Mouse (Mus musculus): ENCODE results near the gene Slc22a6. TPM values are rescaled to one million over a fixed set of nuclear protein-coding genes. Genes with fewer than 3 reads are reported as not detected.

Gene Slc22a6
- total RNA-seq, 2 experiments from 2014 or later: not detected

DNA sequence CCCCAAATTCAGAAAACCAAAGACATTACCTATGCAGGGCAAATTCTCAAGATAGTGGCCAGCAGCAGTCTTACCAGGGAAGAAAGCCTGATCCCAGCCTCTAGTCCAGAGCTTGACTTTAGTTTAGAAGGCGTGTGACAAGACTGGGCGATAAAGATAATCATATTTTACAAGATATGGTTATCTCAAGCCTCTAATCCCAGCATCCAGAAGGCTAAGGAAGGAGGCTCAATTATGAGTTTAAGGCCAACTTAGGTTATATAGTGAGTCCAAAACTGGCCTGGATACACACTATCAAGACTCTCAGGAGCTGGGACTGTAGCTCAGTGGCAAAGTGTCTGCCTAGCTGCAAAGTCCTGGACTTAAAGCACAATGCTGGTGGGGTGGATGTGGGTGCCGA is 55.0 kb downstream of the Slc22a6 start:
- DNase-seq: no peak
- intact Hi-C loops (cut with DNase I): no loop called here
- TF ChIP-seq CTCF (IDR thresholded peaks at IDR 0.05): no peak
- Histone ChIP-seq H3K27ac (no peak overlapping the region), H3K4me3 (no peak overlapping the region)

DNA sequence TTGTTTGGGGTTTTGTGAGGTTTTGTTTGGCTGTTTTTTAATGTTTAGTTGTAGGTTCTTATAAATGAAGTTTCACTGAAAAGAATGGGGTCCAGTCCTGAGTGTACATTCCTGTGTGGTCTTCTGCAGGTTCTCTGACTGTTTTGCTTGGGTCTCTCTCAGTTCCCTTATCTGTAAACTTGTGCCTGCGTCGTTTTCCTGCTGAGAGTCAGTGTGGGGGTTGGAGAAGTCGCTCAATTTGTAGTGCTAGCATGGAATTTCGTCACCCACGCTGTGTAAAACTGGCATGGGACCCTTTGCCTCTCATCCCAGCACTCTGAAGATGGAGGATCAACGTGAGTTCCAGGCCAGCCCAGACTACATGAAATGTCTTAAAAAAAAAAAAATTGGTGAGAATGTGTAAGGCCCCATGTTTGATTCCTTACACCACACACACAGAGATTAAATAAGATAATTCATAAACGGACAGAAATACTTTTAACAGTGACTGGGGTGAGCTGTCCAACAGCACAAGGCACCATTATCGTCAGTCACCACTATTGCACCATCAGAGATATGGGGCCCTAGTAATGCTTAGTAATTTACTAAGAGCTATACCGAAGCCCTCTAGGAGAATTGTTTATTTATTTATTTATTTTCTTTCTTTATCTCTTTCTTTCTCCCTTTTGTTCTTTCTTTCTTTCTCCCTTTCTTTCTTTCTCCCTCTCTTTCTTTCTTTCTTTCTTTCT is 55.7 kb downstream of the Slc22a6 start:
- intact Hi-C loops (cut with DNase I): no loop called here
- no peak for TF ChIP-seq CTCF (IDR thresholded peaks at IDR 0.05)
- H3K27ac ChIP-seq: no peak overlapping the region
- no peak overlapping the region for H3K4me3 ChIP-seq
- no peak for DNase-seq

Other genes starting within 250 kb of the Slc22a6 start
- not detected for gene Slc22a30, start 212.9 kb upstream of the Slc22a6 start, total RNA-seq (2021)
- gene Slc22a8, start 26.8 kb upstream of the Slc22a6 start, total RNA-seq (2021): not detected
- not detected for gene Chrm1, start 45.8 kb downstream of the Slc22a6 start, total RNA-seq (2021)
- gene Slc3a2, start 105.3 kb downstream of the Slc22a6 start, total RNA-seq (2021): 10 to 100 TPM; 33.9 to 35.1 TPM
- 10 to 100 TPM; 15.4 to 16.4 TPM for gene Wdr74, start 117.8 kb downstream of the Slc22a6 start, total RNA-seq (2021)
- not detected for gene 1700092M07Rik, start 122.7 kb downstream of the Slc22a6 start, total RNA-seq (2021)
- 10 to 100 TPM; 20.8 to 22.1 TPM for gene Stx5a, start 123.4 kb downstream of the Slc22a6 start, total RNA-seq (2021)
- 10 to 100 TPM; 37.8 to 41.5 TPM for gene Nxf1, start 139.0 kb downstream of the Slc22a6 start, total RNA-seq (2021)
- 100 to 1,000 TPM in 1 of 2 experiments, 10 to 100 TPM in 1; 77.2 to 118 TPM for gene Tmem223, start 153.0 kb downstream of the Slc22a6 start, total RNA-seq (2021)
- 10 to 100 TPM in 1 of 2 experiments, 1 to 10 TPM in 1; 7.4 to 10.6 TPM for gene Tmem179b, start 156.4 kb downstream of the Slc22a6 start, total RNA-seq (2021)
- gene Taf6l, start 168.4 kb downstream of the Slc22a6 start, total RNA-seq (2021): 1 to 10 TPM; 5.2 to 6.7 TPM
- gene Polr2g, start 180.5 kb downstream of the Slc22a6 start, total RNA-seq (2021): 10 to 100 TPM; 35.6 to 42.6 TPM
- 1 to 10 TPM in 1 of 2 experiments, under 1 TPM in 1; 0.82 to 1.1 TPM for gene Zbtb3, start 184.5 kb downstream of the Slc22a6 start, total RNA-seq (2021)
- 10 to 100 TPM; 11.9 to 12.6 TPM for gene Ttc9c, start 201.3 kb downstream of the Slc22a6 start, total RNA-seq (2021)
- gene Hnrnpul2, start 202.0 kb downstream of the Slc22a6 start, total RNA-seq (2021): 10 to 100 TPM; 40.1 to 49.4 TPM
- not detected for gene AC129217.1, start 211.7 kb downstream of the Slc22a6 start, total RNA-seq (2021)
- gene Bscl2, start 219.4 kb downstream of the Slc22a6 start, total RNA-seq (2021): 10 to 100 TPM; 16.8 to 18.4 TPM
- gene Gng3, start 221.2 kb downstream of the Slc22a6 start, total RNA-seq (2021): not detected
- gene Lrrn4cl, start 232.7 kb downstream of the Slc22a6 start, total RNA-seq (2021): 1 to 10 TPM; 7.3 to 7.8 TPM

Data from gastrocnemius, adult 2 months (tissue).